Mouse (Mus musculus) thymus, adult 2 months (tissue): ENCODE measurements around the gene Lrrfip2. TPM values are rescaled to one million over a fixed set of nuclear protein-coding genes. Genes with fewer than 3 reads are reported as not detected.

Experiments
- DNase-seq: peaks from one replicate; pipeline ENCODE4 v3.0.0; 2021
- H3K27ac ChIP-seq: fragments of 200-500 bp; 2 replicates; pipeline ENCODE4 v1.5.1; 2012; ENCODE audit warnings: low read length, control low read depth; ENCODE audit not compliant: control insufficient read depth, insufficient read depth
- H3K27me3 ChIP-seq: fragments of 200-500 bp; 2 replicates; pipeline ENCODE4 v1.6.1; 2012; ENCODE audit warnings: mild to moderate bottlenecking, low read length, moderate library complexity, mixed read lengths; ENCODE audit not compliant: control insufficient read depth, insufficient read depth
- H3K36me3 ChIP-seq: fragments of 200-500 bp; 2 replicates; pipeline ENCODE4 v1.6.1; 2012; ENCODE audit warnings: mild to moderate bottlenecking, low read length, moderate library complexity; ENCODE audit not compliant: control insufficient read depth, insufficient read depth
- H3K4me1 ChIP-seq: fragments of 200-500 bp; replicated peaks from 2 replicates; pipeline ENCODE4 v1.6.1; 2012; ENCODE audit warnings: low read length; ENCODE audit not compliant: control insufficient read depth, insufficient read depth
- H3K4me3 ChIP-seq: fragments of 200-500 bp; 2 replicates; pipeline ENCODE4 v1.5.1; 2012; ENCODE audit warnings: mild to moderate bottlenecking, low read length, control low read depth, moderate library complexity; ENCODE audit not compliant: control insufficient read depth, insufficient read depth
- CTCF ChIP-seq: fragments of 200-500 bp; IDR thresholded peaks from 2 replicates; pipeline ENCODE4 v1.5.1; 2012; ENCODE audit warnings: mild to moderate bottlenecking, control low read depth, low read length, moderate library complexity, borderline replicate concordance; ENCODE audit not compliant: control insufficient read depth, poor library complexity, insufficient read depth; ENCODE audit errors: extremely low read depth
- POLR2A ChIP-seq: fragments of 200-500 bp; IDR thresholded peaks from 2 replicates; pipeline ENCODE4 v1.6.1; 2012; ENCODE audit warnings: mild to moderate bottlenecking, low read length, control low read depth, moderate library complexity; ENCODE audit not compliant: control insufficient read depth, poor library complexity, insufficient read depth; ENCODE audit errors: extremely low read depth
- WGBS: fragments of 180-500 bp; shearing (Covaris S2); methylation state at CpG from one replicate; pipeline ENCODE4 v1.1.7; 2018; 5-methylcytosine and 5-hydroxymethylcytosine counted together
- polyA plus RNA-seq: library from polyadenylated mRNA; depleted of rRNA; stranded (reverse); fragments of >200 nt; gene quantifications from 2 replicates; pipeline ENCODE4 v1.2.3, GENCODE M21; 2012

Lrrfip2 gene
- polyA plus RNA-seq, 1 experiment = 8.4 TPM

- 95% methylated on average over 4 of the region's 4 CpGs for WGBS
- no peak for TF ChIP-seq POLR2A
- TF ChIP-seq CTCF = no peak
- H3K36me3 ChIP-seq = no peaks in the 10 kb centered on the region
- H3K27ac ChIP-seq = no peak overlapping the region
- H3K4me3 ChIP-seq = no peak overlapping the region
- no peak for DNase-seq
- no peaks in the 10 kb centered on the region for H3K4me1 ChIP-seq
- no peaks in the 10 kb centered on the region for H3K27me3 ChIP-seq
Observed at GRCm38 (mm10) chr9:111166612-111167011, 49.2 kb downstream of the Lrrfip2 start.

- Histone ChIP-seq H3K27me3 (no peaks in the 10 kb centered on the region), H3K4me1 (no peaks in the 10 kb centered on the region), H3K4me3 (no peak overlapping the region), H3K36me3 (no peaks in the 10 kb centered on the region), H3K27ac (no peak overlapping the region)
- TF ChIP-seq POLR2A (no peak), CTCF (no peak)
- no peak for DNase-seq
- WGBS = 86% methylated on average over 3 of the region's 3 CpGs
Observed at GRCm38 (mm10) chr9:111170430-111170829, 53.0 kb downstream of the Lrrfip2 start.

GRCm38 (mm10) chr9:111174071-111174470 lies 56.7 kb downstream of the Lrrfip2 start:
- no peak for DNase-seq
- H3K27ac ChIP-seq = no peak overlapping the region
- no peaks in the 10 kb centered on the region for H3K36me3 ChIP-seq
- no peaks in the 10 kb centered on the region for H3K4me1 ChIP-seq
- WGBS = 60% methylated on average over 5 of the region's 5 CpGs
- TF ChIP-seq POLR2A (no peak), CTCF (no peak)
- H3K4me3 ChIP-seq = no peak overlapping the region
- no peaks in the 10 kb centered on the region for H3K27me3 ChIP-seq

GRCm38 (mm10) chr9:111178971-111179370 lies 61.6 kb downstream of the Lrrfip2 start:
- Histone ChIP-seq H3K27me3 (no peaks in the 10 kb centered on the region), H3K4me3 (no peak overlapping the region), H3K4me1 (no peaks in the 10 kb centered on the region), H3K36me3 (no peaks in the 10 kb centered on the region), H3K27ac (no peak overlapping the region)
- TF ChIP-seq POLR2A (no peak), CTCF (no peak)
- DNase-seq = no peak
- 95% methylated on average over 5 of the region's 5 CpGs for WGBS

GRCm38 (mm10) chr9:111182176-111182575 lies 64.8 kb downstream of the Lrrfip2 start:
- Histone ChIP-seq H3K4me3 (no peak overlapping the region), H3K27ac (no peak overlapping the region), H3K4me1 (no peaks in the 10 kb centered on the region), H3K36me3 (no peaks in the 10 kb centered on the region), H3K27me3 (no peaks in the 10 kb centered on the region)
- no peak for TF ChIP-seq POLR2A
- no peak for TF ChIP-seq CTCF
- WGBS = 72% methylated on average over 3 of the region's 3 CpGs
- DNase-seq = no peak

- no peak for DNase-seq
- no peak overlapping the region for H3K4me3 ChIP-seq
- no peaks in the 10 kb centered on the region for H3K36me3 ChIP-seq
- H3K27ac ChIP-seq = no peak overlapping the region
- H3K4me1 ChIP-seq = no peaks in the 10 kb centered on the region
- TF ChIP-seq CTCF (no peak), POLR2A (no peak)
- no peaks in the 10 kb centered on the region for H3K27me3 ChIP-seq
- WGBS = over 99% methylated on average over 4 of the region's 4 CpGs
Observed at GRCm38 (mm10) chr9:111184929-111185328, 67.5 kb downstream of the Lrrfip2 start.

GRCm38 (mm10) chr9:111186861-111187260 lies 69.5 kb downstream of the Lrrfip2 start:
- 91% methylated on average over 6 of the region's 6 CpGs for WGBS

More at GRCm38 (mm10) chr9:111186861-111187260, 69.5 kb downstream of the Lrrfip2 start:
- TF ChIP-seq POLR2A (no peak), CTCF (no peak)
- H3K27ac ChIP-seq = no peak overlapping the region
- H3K36me3 ChIP-seq = no peaks in the 10 kb centered on the region
- no peaks in the 10 kb centered on the region for H3K27me3 ChIP-seq
- DNase-seq = no peak
- H3K4me1 ChIP-seq = no peaks in the 10 kb centered on the region
- H3K4me3 ChIP-seq = no peak overlapping the region
